Mouse (Mus musculus) A20 (cell line): Measurements from ENCODE around the gene Tbx15.

ENCODE experiments used
- DNase-seq: peaks from one replicate; pipeline ENCODE4 v3.0.0-alpha.2; 2011; ENCODE audit warnings: low read depth, low spot score

Gene Tbx15

GRCm38 (mm10) chr3:99240213-99240720, at the start of gene Tbx15:
TSS of gene Tbx15 (plus strand) at chr3:99240381.
- DNase-seq: no peak

- no peak for DNase-seq
These were observed 46.6 kb upstream of the Tbx15 start for GRCm38 (mm10) chr3:99193576-99193975.

GRCm38 (mm10) chr3:99203331-99203730, 36.9 kb upstream of the Tbx15 start:
- no peak for DNase-seq

- no peak for DNase-seq
These were observed 31.8 kb upstream of the Tbx15 start for GRCm38 (mm10) chr3:99208416-99208815.

- no peak for DNase-seq
These were observed 29.0 kb upstream of the Tbx15 start for GRCm38 (mm10) chr3:99211105-99211698.

GRCm38 (mm10) chr3:99227807-99228206, 12.4 kb upstream of the Tbx15 start:
- no peak for DNase-seq

GRCm38 (mm10) chr3:99233393-99234318, 6.5 kb upstream of the Tbx15 start:
- peak; percentile 39 for DNase-seq

GRCm38 (mm10) chr3:99234319-99234869, 5.8 kb upstream of the Tbx15 start:
- DNase-seq: no peak

- no peak for DNase-seq
These were observed 4.9 kb upstream of the Tbx15 start for GRCm38 (mm10) chr3:99235116-99235803.

- no peak for DNase-seq
These were observed 4.1 kb upstream of the Tbx15 start for GRCm38 (mm10) chr3:99235804-99236755.

GRCm38 (mm10) chr3:99238691-99239090, 1.5 kb upstream of the Tbx15 start:
- no peak for DNase-seq

GRCm38 (mm10) chr3:99239301-99240045, 708 bp upstream of the Tbx15 start:
- DNase-seq: no peak

- DNase-seq: no peak
These were observed 894 bp downstream of the Tbx15 start for GRCm38 (mm10) chr3:99240811-99241738.

- DNase-seq: no peak
These were observed 2.3 kb downstream of the Tbx15 start for GRCm38 (mm10) chr3:99242481-99242880.

GRCm38 (mm10) chr3:99245341-99245740, 5.2 kb downstream of the Tbx15 start:
- DNase-seq: no peak

GRCm38 (mm10) chr3:99246629-99247028, 6.4 kb downstream of the Tbx15 start:
- no peak for DNase-seq

- DNase-seq: no peak
These were observed 7.4 kb downstream of the Tbx15 start for GRCm38 (mm10) chr3:99247586-99247985.

- DNase-seq: no peak
These were observed 8.0 kb downstream of the Tbx15 start for GRCm38 (mm10) chr3:99247996-99248801.
